In genomic region chr2:128217784-128218467, GRCm38 (mm10) we compare ENCODE assay signal across 14 mouse cellular contexts.
A peak's percentile ranks its signal among the peaks of the same experiment; 100 is the strongest.
DNase-seq lines count a peak whose midpoint lies in the region; ATAC-seq lines count a peak whose summit lies in the region.
"Had no signal": no experiment of that assay in that cellular context is flagged by ENCODE, and none has a peak within 500 bp of the region (broad histone marks: within the 10 kb centered on the region; RNA-seq: fewer than 3 reads in every experiment).

No protein-coding gene starts in this region.

- WGBS in embryonic facial prominence, embryonic 10.5 days = 43% methylated on average over 7 of the region's 7 CpGs
- 55% methylated on average over 7 of the region's 7 CpGs for WGBS in forebrain, embryonic 16.5 days
- 58% methylated on average over 7 of the region's 7 CpGs for WGBS in kidney, embryonic 16.5 days

- peaks cover 18% of the 10 kb centered on the region for H3K4me1 ChIP-seq in embryonic facial prominence, embryonic 10.5 days
- no peaks in the 10 kb centered on the region for H3K4me1 ChIP-seq in forebrain, embryonic 16.5 days (replicated peaks; ENCODE audit: control insufficient read depth, insufficient read depth, low read length)
- peaks cover 4% of the 10 kb centered on the region; the same call in 1 of the 2 replicates for H3K4me1 ChIP-seq in kidney, embryonic 16.5 days (ENCODE audit: insufficient read depth, low read length)

- peak overlapping the region; percentile 54 for H3K27ac ChIP-seq in embryonic facial prominence, embryonic 10.5 days (replicated peaks)
- H3K27ac ChIP-seq in forebrain, embryonic 16.5 days (ENCODE audit: low read length) = no peak overlapping the region
- H3K27ac ChIP-seq in kidney, embryonic 16.5 days (ENCODE audit: low read length) = no peak overlapping the region
- H3K27ac ChIP-seq: hindbrain, postnatal 0 days; macrophage; stomach, embryonic 15.5 days had no signal

- H3K36me3 ChIP-seq in embryonic facial prominence, embryonic 10.5 days (replicated peaks) = no peaks in the 10 kb centered on the region
- no peaks in the 10 kb centered on the region for H3K36me3 ChIP-seq in forebrain, embryonic 16.5 days (ENCODE audit: control insufficient read depth, insufficient read depth)
- H3K36me3 ChIP-seq in kidney, embryonic 16.5 days (ENCODE audit: insufficient read depth, low read length) = no peaks in the 10 kb centered on the region
- H3K36me3 ChIP-seq: stomach, embryonic 15.5 days had no signal

- no peak overlapping the region for H3K9ac ChIP-seq in forebrain, embryonic 16.5 days (replicated peaks; ENCODE audit: low read depth, low read length)
- no peak overlapping the region for H3K9ac ChIP-seq in kidney, embryonic 16.5 days (replicated peaks; ENCODE audit: low read length)
- H3K9ac ChIP-seq: stomach, embryonic 15.5 days had no signal

- intact Hi-C loops in heart, postnatal 36 days (cut with DNase I) = no loop called here

- ATAC-seq in forebrain, embryonic 16.5 days = no peak
- no peak for ATAC-seq in kidney, embryonic 16.5 days (ENCODE audit: low FRiP score, low TSS enrichment)
- ATAC-seq: hindbrain, postnatal 0 days had no signal

- DNase-seq in ovary, postnatal 36 days (ENCODE audit: low spot score) = peak; percentile 36
- no peak for DNase-seq in ovary, postnatal 10 days (ENCODE audit: low spot score)
- no peak for DNase-seq in embryonic facial prominence, embryonic 10.5 days (ENCODE audit: low spot score)
- DNase-seq in heart, postnatal 36 days = peak; percentile 32 to 49
- peak; percentile 38 for DNase-seq in skeletal muscle tissue, adult 2 months (ENCODE audit: low read depth, low spot score)
- no peak for DNase-seq in thymus, postnatal 14 days
- DNase-seq: cerebellum, adult 2 months; left cerebral cortex, postnatal 4 days; right cerebral cortex, postnatal 14 days had no signal

- no peak overlapping the region for H3K4me2 ChIP-seq in forebrain, embryonic 16.5 days (ENCODE audit: low read length)
- no peak overlapping the region for H3K4me2 ChIP-seq in kidney, embryonic 16.5 days (replicated peaks; ENCODE audit: low read depth, low read length)
- H3K4me2 ChIP-seq: stomach, embryonic 15.5 days had no signal

- H3K27me3 ChIP-seq in embryonic facial prominence, embryonic 10.5 days (replicated peaks; ENCODE audit: low read depth, poor library complexity, severe bottlenecking) = no peaks in the 10 kb centered on the region
- H3K27me3 ChIP-seq in forebrain, embryonic 16.5 days (replicated peaks; ENCODE audit: control insufficient read depth, insufficient read depth, low read length) = no peaks in the 10 kb centered on the region
- H3K27me3 ChIP-seq in kidney, embryonic 16.5 days (ENCODE audit: insufficient read depth, low read length) = no peaks in the 10 kb centered on the region
- H3K27me3 ChIP-seq: stomach, embryonic 15.5 days had no signal

- no peak overlapping the region for H3K4me3 ChIP-seq in embryonic facial prominence, embryonic 10.5 days
- H3K4me3 ChIP-seq in forebrain, embryonic 16.5 days (replicated peaks; ENCODE audit: low read length) = no peak overlapping the region
- H3K4me3 ChIP-seq in kidney, embryonic 16.5 days (ENCODE audit: low read length) = no peak overlapping the region
- H3K4me3 ChIP-seq: stomach, embryonic 15.5 days had no signal

- H3K9me3 ChIP-seq in embryonic facial prominence, embryonic 10.5 days = no peaks in the 10 kb centered on the region
- no peaks in the 10 kb centered on the region for H3K9me3 ChIP-seq in forebrain, embryonic 16.5 days (ENCODE audit: control insufficient read depth, low read length)
- no peaks in the 10 kb centered on the region for H3K9me3 ChIP-seq in kidney, embryonic 16.5 days (ENCODE audit: low read length)
- H3K9me3 ChIP-seq: stomach, embryonic 15.5 days had no signal

Comparison
In these comparisons a context has a peak if more than half of its experiments do, and no peak if none do; other contexts are left out.
1. DNase-seq: peak in ovary, postnatal 36 days (single experiment), heart, postnatal 36 days (2 of 2) and skeletal muscle tissue, adult 2 months (single experiment); none in ovary, postnatal 10 days (single experiment), embryonic facial prominence, embryonic 10.5 days (single experiment) and thymus, postnatal 14 days (single experiment).